Comparison of ENCODE assay signal across 7 mouse cellular contexts in the genomic region with DNA sequence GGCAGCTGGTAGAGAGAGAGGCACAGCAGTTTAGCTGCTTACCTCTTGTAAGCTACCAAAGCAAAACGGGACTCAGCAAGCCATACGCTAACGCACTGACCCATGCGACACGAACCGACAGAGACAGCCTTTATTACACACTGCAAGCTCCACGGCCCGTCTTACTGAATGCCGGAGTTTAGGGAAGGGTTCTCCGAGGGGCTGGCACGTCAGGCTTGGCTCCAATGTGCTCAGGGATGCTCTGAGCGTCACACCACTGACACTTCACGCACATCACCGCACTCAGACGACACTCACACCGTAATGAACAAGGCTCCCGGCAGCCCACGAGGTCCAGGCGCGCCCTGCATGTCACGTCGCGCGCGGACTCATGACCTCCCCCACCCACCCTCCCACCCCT. TPM values are rescaled to one million over a fixed set of nuclear protein-coding genes. Genes with fewer than 3 reads are reported as not detected.
DNase-seq lines count a peak whose midpoint lies in the region; ATAC-seq and TF ChIP-seq lines count a peak whose summit lies in the region.

No protein-coding gene starts in this region.

- no peaks in the 10 kb centered on the region for H3K9me3 ChIP-seq in lung, embryonic 14.5 days (ENCODE audit: low read depth, low read length)
- H3K9me3 ChIP-seq in forebrain, embryonic 13.5 days (replicated peaks), result no peaks in the 10 kb centered on the region
- no peaks in the 10 kb centered on the region for H3K9me3 ChIP-seq in liver, postnatal 0 days (ENCODE audit: low read length)

- peak overlapping the region; percentile 98 for H3K4me2 ChIP-seq in lung, embryonic 14.5 days
- peak overlapping the region; percentile 94 for H3K4me2 ChIP-seq in forebrain, embryonic 13.5 days
- H3K4me2 ChIP-seq in liver, postnatal 0 days (ENCODE audit: low read depth, low read length), result peak overlapping the region; percentile 94

- H3K36me3 ChIP-seq in lung, embryonic 14.5 days (ENCODE audit: insufficient read depth), result 0 out of 2 replicates have a peak, but pooled peaks cover 3% of the 10 kb centered on the region
- H3K36me3 ChIP-seq in forebrain, embryonic 13.5 days (ENCODE audit: poor library complexity, severe bottlenecking), result peaks cover 4% of the 10 kb centered on the region
- H3K36me3 ChIP-seq in liver, postnatal 0 days (replicated peaks; ENCODE audit: insufficient read depth, low read length), result peaks cover 5% of the 10 kb centered on the region

- 0 out of 2 replicates have a peak, but pooled peaks cover 6% of the 10 kb centered on the region for H3K4me1 ChIP-seq in lung, embryonic 14.5 days (ENCODE audit: insufficient read depth)
- peaks cover 5% of the 10 kb centered on the region; the same call in 1 of the 2 replicates for H3K4me1 ChIP-seq in brown adipose tissue, adult 24 weeks (ENCODE audit: control insufficient read depth, insufficient read depth, insufficient read length, low read length)
- H3K4me1 ChIP-seq in forebrain, embryonic 13.5 days, result peaks cover 22% of the 10 kb centered on the region
- peaks cover 18% of the 10 kb centered on the region for H3K4me1 ChIP-seq in liver, postnatal 0 days (ENCODE audit: insufficient read depth)

- H3K27me3 ChIP-seq in lung, embryonic 14.5 days (ENCODE audit: insufficient read depth, low read length), result no peaks in the 10 kb centered on the region
- no peaks in the 10 kb centered on the region for H3K27me3 ChIP-seq in forebrain, embryonic 13.5 days
- H3K27me3 ChIP-seq in liver, postnatal 0 days (ENCODE audit: insufficient read depth, low read length), result no peaks in the 10 kb centered on the region

- TF ChIP-seq CTCF in lung, embryonic 14.5 days (IDR thresholded peaks at IDR 0.05; ENCODE audit: low read depth), result no peak
- no peak for TF ChIP-seq CTCF in liver, postnatal 0 days (IDR thresholded peaks at IDR 0.05; ENCODE audit: low read depth)

- DNase-seq in lung, embryonic 14.5 days, result no peak
- no peak for DNase-seq in lung, postnatal 4 days
- no peak for DNase-seq in liver, postnatal 0 days
- DNase-seq in urinary bladder, postnatal 25 days (ENCODE audit: low spot score), result no peak
- no peak for DNase-seq in thymus, postnatal 4 days

- H3K27ac ChIP-seq in lung, embryonic 14.5 days (ENCODE audit: low read depth), result 0 out of 2 replicates have a peak overlapping the region, but pooled peaks have one; percentile 55
- no peak overlapping the region for H3K27ac ChIP-seq in brown adipose tissue, adult 24 weeks (replicated peaks; ENCODE audit: low read depth, low read length)
- no peak overlapping the region for H3K27ac ChIP-seq in forebrain, embryonic 13.5 days
- H3K27ac ChIP-seq in liver, postnatal 0 days (ENCODE audit: low read depth), result peak overlapping the region; percentile 71

- peak; percentile 59 for ATAC-seq in lung, embryonic 14.5 days (ENCODE audit: insufficient read depth)
- ATAC-seq in forebrain, embryonic 13.5 days, result peak; percentile 72
- peak; percentile 35 for ATAC-seq in liver, postnatal 0 days

- H3K4me3 ChIP-seq in lung, embryonic 14.5 days (ENCODE audit: low read depth, low read length), result peak overlapping the region; percentile 84
- peak overlapping the region; percentile 76 for H3K4me3 ChIP-seq in brown adipose tissue, adult 24 weeks (ENCODE audit: insufficient read depth, low read depth, low read length)
- H3K4me3 ChIP-seq in forebrain, embryonic 13.5 days, result peak overlapping the region; percentile 69
- H3K4me3 ChIP-seq in liver, postnatal 0 days (ENCODE audit: low read depth, low read length), result peak overlapping the region; percentile 80

- WGBS in lung, embryonic 14.5 days, result under 1% methylated on average over 25 of the region's 25 CpGs
- under 1% methylated on average over 25 of the region's 25 CpGs for WGBS in forebrain, embryonic 13.5 days
- 0% methylated on average over 25 of the region's 25 CpGs for WGBS in liver, postnatal 0 days (ENCODE audit: insufficient replicate concordance)

- no peak for TF ChIP-seq EP300 in liver, postnatal 0 days (IDR thresholded peaks at IDR 0.05; ENCODE audit: low read depth)

- peak overlapping the region; percentile 81 for H3K9ac ChIP-seq in lung, embryonic 14.5 days
- peak overlapping the region; percentile 90 for H3K9ac ChIP-seq in forebrain, embryonic 13.5 days
- peak overlapping the region; percentile 86 for H3K9ac ChIP-seq in liver, postnatal 0 days (replicated peaks)

RNA-seq across cellular contexts. Expression of a gene that starts 0.3 kb away (rescaled TPM):
- polyA plus RNA-seq in lung, embryonic 14.5 days (2014; fragmentation: Nextera tagmentation; extraction: Ambion mirVana), result 91.8 and 94.0 TPM in 2 replicates
- 35.5 and 37.9 TPM in 2 replicates for polyA plus RNA-seq in brown adipose tissue, adult 24 weeks (2012; ENCODE audit: insufficient read depth, insufficient read length, missing spikeins)
- polyA plus RNA-seq in forebrain, embryonic 13.5 days (2015; fragmentation: Nextera tagmentation; extraction: Ambion mirVana), result 70.9 and 76.6 TPM in 2 replicates
- polyA plus RNA-seq in liver, postnatal 0 days (2015; fragmentation: Nextera tagmentation; extraction: Ambion mirVana), result 30.6 and 34.2 TPM in 2 replicates

RNA-seq across cellular contexts. Expression of a gene that starts 0.5 kb away (rescaled TPM):
- polyA plus RNA-seq in lung, embryonic 14.5 days (2014; fragmentation: Nextera tagmentation; extraction: Ambion mirVana), result 4.0 and 5.2 TPM in 2 replicates
- polyA plus RNA-seq in brown adipose tissue, adult 24 weeks (2012; ENCODE audit: insufficient read depth, insufficient read length, missing spikeins), result 3.3 TPM in 2 replicates
- polyA plus RNA-seq in forebrain, embryonic 13.5 days (2015; fragmentation: Nextera tagmentation; extraction: Ambion mirVana), result 5.4 and 6.9 TPM in 2 replicates
- 0.63 and 1.1 TPM in 2 replicates for polyA plus RNA-seq in liver, postnatal 0 days (2015; fragmentation: Nextera tagmentation; extraction: Ambion mirVana)

RNA-seq across cellular contexts. Expression of a gene that starts 38.6 kb away (rescaled TPM):
- polyA plus RNA-seq in lung, embryonic 14.5 days (2014; fragmentation: Nextera tagmentation; extraction: Ambion mirVana), result 4.4 and 5.2 TPM in 2 replicates
- 3.8 and 4.2 TPM in 2 replicates for polyA plus RNA-seq in brown adipose tissue, adult 24 weeks (2012; ENCODE audit: insufficient read depth, insufficient read length, missing spikeins)
- 3.0 and 3.6 TPM in 2 replicates for polyA plus RNA-seq in forebrain, embryonic 13.5 days (2015; fragmentation: Nextera tagmentation; extraction: Ambion mirVana)
- polyA plus RNA-seq in liver, postnatal 0 days (2015; fragmentation: Nextera tagmentation; extraction: Ambion mirVana), result 1.1 and 1.8 TPM in 2 replicates

RNA-seq across cellular contexts. Expression of a gene that starts 47.9 kb away (rescaled TPM):
- polyA plus RNA-seq in lung, embryonic 14.5 days (2014; fragmentation: Nextera tagmentation; extraction: Ambion mirVana), result 5.8 and 5.9 TPM in 2 replicates
- polyA plus RNA-seq in brown adipose tissue, adult 24 weeks (2012; ENCODE audit: insufficient read depth, insufficient read length, missing spikeins), result not detected in 2 replicates
- 11.6 and 13.1 TPM in 2 replicates for polyA plus RNA-seq in forebrain, embryonic 13.5 days (2015; fragmentation: Nextera tagmentation; extraction: Ambion mirVana)
- polyA plus RNA-seq in liver, postnatal 0 days (2015; fragmentation: Nextera tagmentation; extraction: Ambion mirVana), result 0.13 and 0.29 TPM in 2 replicates

Comparison
In these comparisons a context has a peak if more than half of its experiments do, and no peak if none do; other contexts are left out.
1. H3K27ac ChIP-seq: peak in lung, embryonic 14.5 days (single experiment) and liver, postnatal 0 days (single experiment); none in brown adipose tissue, adult 24 weeks (single experiment) and forebrain, embryonic 13.5 days (single experiment).
2. Peak in every context shown above with its lines, with median percentiles within 50 percentile points of each other: ATAC-seq, H3K4me2 ChIP-seq, H3K4me3 ChIP-seq and H3K9ac ChIP-seq.